Mouse (Mus musculus): ENCODE results near the gene Lzic. TPM values are rescaled to one million over a fixed set of nuclear protein-coding genes. Genes with fewer than 3 reads are reported as not detected.

Gene Lzic
- total and polyA plus RNA-seq, 3 experiments: 40.0 to 53.3 (median 43.4) TPM

GRCm38 (mm10) chr4:149484566-149484965 lies 463 bp upstream of the Lzic start:
- Histone ChIP-seq H3K4me3 (replicated peaks in 1 of 3; ENCODE audit: low read depth in 2 of 3, low read length in 2 of 3, poor library complexity in 1 of 3) (peak overlapping the region; percentile 87 to 91 (median 88)), H3K36me3 (replicated peaks in 1 of 2; ENCODE audit: control insufficient read depth in 1 of 2, insufficient read depth in 1 of 2, low read length in 1 of 2) (peaks cover 19 to 37% of the 10 kb centered on the region in 2 experiments), H3K27ac (ENCODE audit: insufficient read depth, low read depth) (no peak overlapping the region), H3K27me3 (replicated peaks) (no peaks in the 10 kb centered on the region), H3K9me3 (replicated peaks; ENCODE audit: low read length) (no peaks in the 10 kb centered on the region), H3K4me1 (ENCODE audit: control insufficient read depth in 1 of 2, insufficient read depth in 2 of 2) (peaks cover 8 to 35% of the 10 kb centered on the region in 2 experiments; a peak in 3 of 4 replicates), H3K9ac (ENCODE audit: insufficient read depth, low read depth) (peak overlapping the region; percentile 92), H3K79me2 (replicated peaks; ENCODE audit: control insufficient read depth, extremely low read depth, insufficient read depth, poor library complexity, severe bottlenecking) (peaks cover 21% of the 10 kb centered on the region), H3K4me2 (ENCODE audit: insufficient read depth, low read depth, poor library complexity, severe bottlenecking) (peak overlapping the region; percentile 88)
- dilution Hi-C loops (cut with MboI; ENCODE audit: extremely low pct_ligation_motif_present, extremely low pct_unique_long_range_greater_than_20kb, low sequenced_read_pairs): no loop called here
- DNase-seq (ENCODE audit: extremely low read depth): no peak
- in situ Hi-C loops (cut with MboI; ENCODE audit: low pct_ligation_motif_present, low pct_unique_long_range_greater_than_20kb, low sequenced_read_pairs): no loop called here
- TF ChIP-seq POLR2A (IDR thresholded peaks at IDR 0.05; ENCODE audit: low read depth, low read length): no peak
- no peak for TF ChIP-seq TCF12 (IDR thresholded peaks at IDR 0.05; ENCODE audit: low read depth, low read length)
- no peak for TF ChIP-seq ELF1 (IDR thresholded peaks at IDR 0.05; ENCODE audit: low read depth, low read length)
- TF ChIP-seq USF1 (IDR thresholded peaks at IDR 0.05; ENCODE audit: low read depth, low read length): no peak
- TF ChIP-seq POLR2AphosphoS2 (IDR thresholded peaks at IDR 0.05; ENCODE audit: low read depth, low read length): no peak
- TF ChIP-seq MAZ (IDR thresholded peaks at IDR 0.05; ENCODE audit: low read depth, low read length): no peak

DNA sequence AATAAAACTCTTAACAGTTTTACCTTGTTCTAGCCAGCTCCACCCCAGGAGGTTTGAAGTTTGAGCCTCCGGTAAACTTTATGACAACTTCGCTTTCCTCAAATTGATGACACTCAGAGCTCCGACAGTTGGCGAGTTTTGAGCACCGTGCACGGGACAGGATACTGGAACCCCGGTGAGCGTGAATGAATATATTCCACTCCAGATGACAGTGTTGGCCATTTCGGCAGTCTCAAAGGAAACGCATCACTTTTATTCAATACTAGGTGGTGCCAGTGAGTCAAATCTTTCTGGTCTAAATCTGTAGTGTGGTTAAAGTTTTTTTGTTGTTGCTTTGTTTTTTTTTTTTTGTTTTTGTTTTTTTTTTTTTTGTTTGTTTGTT lies 787 bp downstream of the Lzic start:
- peak; percentile 65 for DNase-seq (ENCODE audit: extremely low read depth)
- dilution Hi-C loops (cut with MboI; ENCODE audit: extremely low pct_ligation_motif_present, extremely low pct_unique_long_range_greater_than_20kb, low sequenced_read_pairs): no loop called here
- in situ Hi-C loops (cut with MboI; ENCODE audit: low pct_ligation_motif_present, low pct_unique_long_range_greater_than_20kb, low sequenced_read_pairs): no loop called here
- TF ChIP-seq TBP (conservative IDR thresholded peaks at IDR 0.05; ENCODE audit: low read depth, low read length): no peak
- no peak for TF ChIP-seq ZC3H11A (IDR thresholded peaks at IDR 0.05; ENCODE audit: low read depth, low read length)
- no peak for TF ChIP-seq E2F4 (IDR thresholded peaks at IDR 0.05; ENCODE audit: insufficient replicate concordance, low read depth, low read length)
- TF ChIP-seq ZNF384 (IDR thresholded peaks at IDR 0.05; ENCODE audit: low read depth, low read length): peak; percentile 90
- TF ChIP-seq MAFK (IDR thresholded peaks at IDR 0.05; ENCODE audit: insufficient replicate concordance, low read length): no peak
- no peak for TF ChIP-seq CHD2 (IDR thresholded peaks at IDR 0.05; ENCODE audit: low read length)
- TF ChIP-seq UBTF (IDR thresholded peaks at IDR 0.05; ENCODE audit: low read depth, low read length): no peak
- TF ChIP-seq MAZ (IDR thresholded peaks at IDR 0.05; ENCODE audit: low read depth, low read length): no peak
- TF ChIP-seq JUN (IDR thresholded peaks at IDR 0.05; ENCODE audit: insufficient read depth, low read depth, low read length): no peak
- TF ChIP-seq EP300 (IDR thresholded peaks at IDR 0.05; ENCODE audit: low read length): peak; percentile 30; the same call in 1 of the 2 replicates
- no peak for TF ChIP-seq USF2 (conservative IDR thresholded peaks at IDR 0.05; ENCODE audit: low read depth, low read length)
- peak; percentile 29; the same call in 1 of the 2 replicates for TF ChIP-seq IRF4 (IDR thresholded peaks at IDR 0.05; ENCODE audit: low read depth, low read length)
- TF ChIP-seq ETS1 (conservative IDR thresholded peaks at IDR 0.05; ENCODE audit: low read depth, low read length): peak; percentile 41; the same call in 1 of the 2 replicates
- TF ChIP-seq MYC (IDR thresholded peaks at IDR 0.05; ENCODE audit: low read depth, low read length): peak; percentile 40
- TF ChIP-seq JUND (conservative IDR thresholded peaks at IDR 0.05; ENCODE audit: low read depth, low read length): no peak
- TF ChIP-seq MEF2A (IDR thresholded peaks at IDR 0.05; ENCODE audit: borderline replicate concordance, low read depth, low read length): peak; percentile 29; the same call in 1 of the 2 replicates
- TF ChIP-seq PAX5 (IDR thresholded peaks at IDR 0.05; ENCODE audit: low read length): no peak
- no peak for TF ChIP-seq ELF1 (IDR thresholded peaks at IDR 0.05; ENCODE audit: low read depth, low read length)
- TF ChIP-seq POLR2AphosphoS2 (IDR thresholded peaks at IDR 0.05; ENCODE audit: low read depth, low read length): no peak
- peak; percentile 36; the same call in 1 of the 2 replicates for TF ChIP-seq MXI1 (IDR thresholded peaks at IDR 0.05; ENCODE audit: low read depth, low read length)
- TF ChIP-seq MAX (IDR thresholded peaks at IDR 0.05; ENCODE audit: low read length): no peak
- TF ChIP-seq SIN3A (IDR thresholded peaks at IDR 0.05; ENCODE audit: low read length): peak; percentile 70
- no peak for TF ChIP-seq RCOR1 (conservative IDR thresholded peaks at IDR 0.05; ENCODE audit: low read depth, low read length)
- no peak for TF ChIP-seq TCF12 (IDR thresholded peaks at IDR 0.05; ENCODE audit: low read depth, low read length)
- TF ChIP-seq KAT2A (IDR thresholded peaks at IDR 0.05; ENCODE audit: insufficient replicate concordance, low read length): no peak
- TF ChIP-seq GABPA (IDR thresholded peaks at IDR 0.05; ENCODE audit: insufficient replicate concordance, low read depth, low read length): no peak
- TF ChIP-seq ZMIZ1 (IDR thresholded peaks at IDR 0.05; ENCODE audit: low read depth, low read length): no peak
- peak in 1 of 2 experiments; percentile 59; a peak in 2 of 4 replicates for TF ChIP-seq CTCF (conservative IDR thresholded peaks at IDR 0.05 in 1 of 2, IDR thresholded peaks at IDR 0.05 in 1 of 2; ENCODE audit: low read depth in 2 of 2, low read length in 2 of 2)
- TF ChIP-seq USF1 (IDR thresholded peaks at IDR 0.05; ENCODE audit: low read depth, low read length): no peak
- TF ChIP-seq NELFE (IDR thresholded peaks at IDR 0.05; ENCODE audit: low read depth, low read length): no peak
- no peak for TF ChIP-seq NRF1 (IDR thresholded peaks at IDR 0.05; ENCODE audit: low read depth, low read length)
- no peak for TF ChIP-seq POLR2A (IDR thresholded peaks at IDR 0.05; ENCODE audit: low read depth, low read length)

More for the DNA sequence above, 787 bp downstream of the Lzic start:
- H3K27ac ChIP-seq (ENCODE audit: insufficient read depth, low read depth): peak overlapping the region; percentile 26
- H3K9me3 ChIP-seq (replicated peaks; ENCODE audit: low read length): peaks cover 5% of the 10 kb centered on the region
- H3K9ac ChIP-seq (ENCODE audit: insufficient read depth, low read depth): peak overlapping the region; percentile 75
- H3K4me1 ChIP-seq (ENCODE audit: control insufficient read depth in 1 of 2, insufficient read depth in 2 of 2): peaks cover 5 to 35% of the 10 kb centered on the region in 2 experiments; a peak in 3 of 4 replicates
- H3K4me3 ChIP-seq (replicated peaks in 1 of 3; ENCODE audit: low read depth in 2 of 3, low read length in 2 of 3, poor library complexity in 1 of 3): peak overlapping the region; percentile 85 to 91 (median 88)
- peaks cover 26 to 44% of the 10 kb centered on the region in 2 experiments for H3K36me3 ChIP-seq (replicated peaks in 1 of 2; ENCODE audit: control insufficient read depth in 1 of 2, insufficient read depth in 1 of 2, low read length in 1 of 2)
- peak overlapping the region; percentile 90; the same call in 1 of the 2 replicates for H3K4me2 ChIP-seq (ENCODE audit: insufficient read depth, low read depth, poor library complexity, severe bottlenecking)
- H3K79me2 ChIP-seq (replicated peaks; ENCODE audit: control insufficient read depth, extremely low read depth, insufficient read depth, poor library complexity, severe bottlenecking): peaks cover 21% of the 10 kb centered on the region
- no peaks in the 10 kb centered on the region for H3K27me3 ChIP-seq (replicated peaks)

Data from CH12.LX (cell line).